Mouse (Mus musculus): ENCODE measurements at regions not wholly inside any gene's neighbourhood (a gene's known extent, or its start where the extent isn't known, plus 50 kb on each side); places are given as distances from the start of the nearest gene placed in this dataset.

GRCm38 (mm10) chr13:91296521-91297160, 72.9 kb upstream of the Atg10 start:
- TF ChIP-seq CTCF (IDR thresholded peaks at IDR 0.05; ENCODE audit: low read depth, low read length) (no peak), POLR2A (IDR thresholded peaks at IDR 0.05; ENCODE audit: extremely low read depth, insufficient read depth, low read length) (no peak)
